ENCODE assay signal across 21 mouse cellular contexts in genomic region chr3:102708599-102708998, GRCm38 (mm10).
"Had no signal": no experiment of that assay in that cellular context is flagged by ENCODE, and none has a peak within 500 bp of the region (broad histone marks: within the 10 kb centered on the region; RNA-seq: fewer than 3 reads in every experiment).

No protein-coding gene starts in this region.

- H3K27ac ChIP-seq: kidney, postnatal 0 days; limb, embryonic 12.5 days; limb, embryonic 15.5 days; liver, embryonic 14.5 days; midbrain, embryonic 10.5 days; midbrain, embryonic 13.5 days; neural tube, embryonic 13.5 days; stomach, embryonic 15.5 days had no signal

- H3K4me3 ChIP-seq: left cerebral cortex, adult 2 months; limb, embryonic 12.5 days; limb, embryonic 15.5 days; megakaryocyte, embryonic 14.5 days; midbrain, embryonic 10.5 days; midbrain, embryonic 13.5 days; myocyte; neural tube, embryonic 13.5 days; stomach, embryonic 15.5 days had no signal

- DNase-seq: kidney, adult 2 months; kidney, postnatal 36 days; left cerebral cortex, postnatal 4 days; liver, postnatal 0 days; lung, embryonic 14.5 days; retina, postnatal 1 day; right cerebral cortex, postnatal 25 days; spleen, adult 18-20 months; thymus, adult 18-20 months; thymus, postnatal 36 days had no signal
